Mouse (Mus musculus): ENCODE measurements around the gene Kmt5c.

DNA sequence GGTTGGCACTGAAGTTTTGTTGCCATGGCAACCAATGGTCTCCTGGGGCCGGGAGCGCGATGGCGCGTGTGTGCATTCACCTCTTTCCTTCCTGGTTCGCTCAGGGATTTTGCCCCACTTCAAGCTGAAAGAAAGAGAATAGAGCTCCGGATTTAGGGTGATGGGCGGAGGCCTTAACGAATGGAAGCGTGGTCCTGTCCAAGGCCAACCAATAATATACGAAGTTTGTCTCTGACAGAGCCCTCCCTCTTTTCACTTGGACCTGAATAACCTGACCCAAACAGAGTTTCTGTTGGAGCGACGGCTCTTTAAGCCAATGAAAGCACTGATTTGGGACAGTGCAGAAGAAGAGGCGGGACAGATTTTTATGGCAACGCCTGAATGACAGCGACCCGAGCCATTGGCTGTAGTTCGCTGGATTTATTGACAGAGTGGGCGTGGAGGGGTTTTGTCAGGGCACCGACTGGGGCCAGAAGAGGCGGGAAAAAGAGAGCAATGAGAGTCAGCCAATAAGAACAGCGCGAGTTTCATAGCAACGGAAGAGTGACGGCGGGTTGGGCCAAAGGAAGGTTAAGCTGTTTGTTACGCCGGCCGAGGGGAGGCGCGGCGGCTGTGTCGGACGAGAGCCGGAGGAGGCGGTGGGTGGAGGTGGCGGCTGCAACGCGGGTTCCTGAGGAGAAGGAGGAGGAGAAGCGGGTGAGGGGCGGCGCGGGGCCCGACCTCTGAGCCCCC is at the start of gene Kmt5c:
- TF ChIP-seq CTCF (IDR thresholded peaks at IDR 0.05; ENCODE audit: low read depth, low read length): 0 out of 2 replicates have a peak, but pooled peaks have one; percentile 5
- TF ChIP-seq POLR2A (IDR thresholded peaks at IDR 0.05; ENCODE audit: extremely low read depth, insufficient read depth, low read length): peak; percentile 87

All from liver, adult 2 months (tissue).